In genomic region chr2:13169962-13170361, GRCm38 (mm10) we compare ENCODE assay signal across 17 mouse cellular contexts.
"Had no signal": no experiment of that assay in that cellular context is flagged by ENCODE, and none has a peak within 500 bp of the region (broad histone marks: within the 10 kb centered on the region; RNA-seq: fewer than 3 reads in every experiment).

No protein-coding gene starts in this region.

- H3K9ac ChIP-seq: liver, embryonic 15.5 days; liver, postnatal 0 days; lung, embryonic 14.5 days; midbrain, embryonic 13.5 days; midbrain, embryonic 15.5 days; neural tube, embryonic 12.5 days; stomach, embryonic 15.5 days had no signal

- H3K4me3 ChIP-seq: liver, embryonic 15.5 days; megakaryocyte, embryonic 14.5 days; midbrain, embryonic 13.5 days; midbrain, embryonic 15.5 days; neural tube, embryonic 12.5 days; stomach, embryonic 15.5 days had no signal

- H3K4me2 ChIP-seq: liver, embryonic 15.5 days; lung, embryonic 14.5 days; midbrain, embryonic 11.5 days; midbrain, embryonic 13.5 days; midbrain, embryonic 15.5 days; neural tube, embryonic 12.5 days; stomach, embryonic 15.5 days had no signal

- H3K9me3 ChIP-seq: liver, embryonic 15.5 days; megakaryocyte, embryonic 14.5 days; midbrain, embryonic 13.5 days; midbrain, embryonic 15.5 days; neural tube, embryonic 12.5 days; stomach, embryonic 15.5 days had no signal

- H3K4me1 ChIP-seq: liver, embryonic 15.5 days; stomach, embryonic 15.5 days had no signal

- DNase-seq: liver, postnatal 0 days; lung, embryonic 14.5 days; lung, postnatal 10 days; lung, postnatal 4 days; right cerebral cortex, postnatal 25 days; right cerebral cortex, postnatal 4 days; thymus, adult 2 months; thymus, postnatal 25 days; thymus, postnatal 4 days had no signal

- H3K27me3 ChIP-seq: liver, embryonic 15.5 days; megakaryocyte, embryonic 14.5 days; midbrain, embryonic 15.5 days; neural tube, embryonic 12.5 days; stomach, embryonic 15.5 days had no signal

- ATAC-seq: liver, postnatal 0 days; midbrain, embryonic 13.5 days; midbrain, embryonic 15.5 days had no signal

- H3K36me3 ChIP-seq: liver, embryonic 15.5 days; midbrain, embryonic 13.5 days; midbrain, embryonic 15.5 days; neural tube, embryonic 12.5 days; stomach, embryonic 15.5 days had no signal

- H3K27ac ChIP-seq: liver, embryonic 15.5 days; midbrain, embryonic 13.5 days; midbrain, embryonic 15.5 days; neural tube, embryonic 12.5 days; stomach, embryonic 15.5 days; stomach, postnatal 0 days had no signal
